Mouse (Mus musculus) cerebellum, adult 18-20 months (tissue): ENCODE measurements around the gene Mapk1ip1l.
"Not testable (repeated sequence)": the region's sequence is repeated elsewhere in the genome, so short reads cannot be mapped to it uniquely, and the experiment has no call there.

Experiments used
- DNase-seq, 2 experiments: peaks; one replicate each; pipeline ENCODE4 v3.0.0; 2021

Gene Mapk1ip1l

GRCm38 (mm10) chr14:47305933-47306332 is 7.9 kb downstream of the Mapk1ip1l start:
- no peak for DNase-seq

GRCm38 (mm10) chr14:47307669-47308068 is 9.6 kb downstream of the Mapk1ip1l start:
- no peak for DNase-seq

- no peak for DNase-seq
Observed at GRCm38 (mm10) chr14:47309061-47309460, 11.0 kb downstream of the Mapk1ip1l start.

GRCm38 (mm10) chr14:47310342-47311181 is 12.5 kb downstream of the Mapk1ip1l start:
- DNase-seq: peak; percentile 88 to 89

GRCm38 (mm10) chr14:47319362-47319761 is 21.3 kb downstream of the Mapk1ip1l start:
- DNase-seq: no peak

- not testable (repeated sequence) for DNase-seq
Observed at GRCm38 (mm10) chr14:47321581-47321980, 23.5 kb downstream of the Mapk1ip1l start.

- DNase-seq: no peak
Observed at GRCm38 (mm10) chr14:47325965-47326761, 28.1 kb downstream of the Mapk1ip1l start.

GRCm38 (mm10) chr14:47327347-47327746 is 29.3 kb downstream of the Mapk1ip1l start:
- DNase-seq: no peak

- DNase-seq: no peak
Observed at GRCm38 (mm10) chr14:47331920-47332319, 33.9 kb downstream of the Mapk1ip1l start.

GRCm38 (mm10) chr14:47334819-47335218 is 36.8 kb downstream of the Mapk1ip1l start:
- DNase-seq: peak; percentile 39 to 55

- DNase-seq: no peak
Observed at GRCm38 (mm10) chr14:47335300-47335699, 37.2 kb downstream of the Mapk1ip1l start.

GRCm38 (mm10) chr14:47340231-47340925 is 42.3 kb downstream of the Mapk1ip1l start:
- DNase-seq: no peak

GRCm38 (mm10) chr14:47341811-47342291 is 43.8 kb downstream of the Mapk1ip1l start:
- no peak for DNase-seq

GRCm38 (mm10) chr14:47346715-47347114 is 48.6 kb downstream of the Mapk1ip1l start:
- DNase-seq: no peak

- DNase-seq: no peak
Observed at GRCm38 (mm10) chr14:47350974-47351373, 52.9 kb downstream of the Mapk1ip1l start.

- no peak for DNase-seq
Observed at GRCm38 (mm10) chr14:47352272-47352671, 54.2 kb downstream of the Mapk1ip1l start.

GRCm38 (mm10) chr14:47353240-47353639 is 55.2 kb downstream of the Mapk1ip1l start:
- no peak for DNase-seq

GRCm38 (mm10) chr14:47354111-47354577 is 56.1 kb downstream of the Mapk1ip1l start:
- no peak for DNase-seq

- DNase-seq: no peak
Observed at GRCm38 (mm10) chr14:47354948-47355347, 56.9 kb downstream of the Mapk1ip1l start.

GRCm38 (mm10) chr14:47356622-47357021 is 58.6 kb downstream of the Mapk1ip1l start:
- DNase-seq: no peak

GRCm38 (mm10) chr14:47359610-47360009 is 61.5 kb downstream of the Mapk1ip1l start:
- no peak for DNase-seq

- no peak for DNase-seq
Observed at GRCm38 (mm10) chr14:47361418-47361817, 63.4 kb downstream of the Mapk1ip1l start.

- no peak for DNase-seq
Observed at GRCm38 (mm10) chr14:47361899-47362298, 63.8 kb downstream of the Mapk1ip1l start.
